Mouse (Mus musculus) kidney, postnatal 0 days (tissue): Measurements from ENCODE around the gene Faim2. TPM values are rescaled to one million over a fixed set of nuclear protein-coding genes. Genes with fewer than 3 reads are reported as not detected.

Experiments used
- ATAC-seq: fragments of 200-750 bp; cut with Nextera tagmentation; replicated peaks from 2 replicates; pipeline ENCODE4 v1.8.0; 2017; ENCODE audit warnings: low read depth, moderate number of reproducible peaks, moderate TSS enrichment, moderate library complexity; ENCODE audit not compliant: low FRiP score
- DNase-seq: peaks from one replicate; pipeline ENCODE4 v3.0.0-alpha.2; 2016; ENCODE audit warnings: low spot score
- H3K27ac ChIP-seq: fragments of 300-500 bp; sonication (generic); 2 replicates; pipeline ENCODE4 v1.5.1; 2014; ENCODE audit warnings: mild to moderate bottlenecking
- H3K27me3 ChIP-seq: fragments of 300-500 bp; sonication (generic); 2 replicates; pipeline ENCODE4 v1.6.1; 2014; ENCODE audit warnings: low read length, mixed read lengths; ENCODE audit not compliant: insufficient read depth
- H3K36me3 ChIP-seq: fragments of 300-500 bp; sonication (generic); 2 replicates; pipeline ENCODE4 v1.6.1; 2014; ENCODE audit warnings: low read length, mixed read lengths; ENCODE audit not compliant: insufficient read depth
- H3K4me1 ChIP-seq: fragments of 300-500 bp; sonication (generic); replicated peaks from 2 replicates; pipeline ENCODE4 v1.6.1; 2014; ENCODE audit warnings: antibody characterized with exemption, low read length, mixed read lengths; ENCODE audit not compliant: insufficient read depth
- H3K4me2 ChIP-seq: fragments of 300-500 bp; sonication (generic); 2 replicates; pipeline ENCODE4 v1.6.1; 2014; ENCODE audit warnings: mild to moderate bottlenecking, low read length, moderate library complexity, mixed read lengths
- H3K4me3 ChIP-seq: fragments of 300-500 bp; sonication (generic); replicated peaks from 2 replicates; pipeline ENCODE4 v1.5.1; 2014; ENCODE audit warnings: low read depth, low read length
- H3K9ac ChIP-seq: fragments of 300-500 bp; sonication (generic); 2 replicates; pipeline ENCODE4 v1.6.1; 2014; ENCODE audit warnings: low read depth, low read length
- H3K9me3 ChIP-seq: fragments of 300-500 bp; sonication (generic); replicated peaks from 2 replicates; pipeline ENCODE4 v1.6.1; 2016; ENCODE audit warnings: low read length, inconsistent platforms, mixed read lengths
- CTCF ChIP-seq: IDR thresholded peaks from 2 replicates; pipeline ENCODE4 v1.5.1; 2016; ENCODE audit warnings: antibody characterized with exemption, low read depth, mild to moderate bottlenecking, moderate library complexity
- WGBS: fragments of 180-500 bp; shearing (Covaris S2); extraction: QIAGEN DNeasy Blood & Tissue Kit; methylation state at CpG from one replicate; pipeline ENCODE4 v1.1.7; 2014; 5-methylcytosine and 5-hydroxymethylcytosine counted together
- polyA plus RNA-seq: library from polyadenylated mRNA; unstranded; fragments of >200 nt; fragmentation: Nextera tagmentation; extraction: Ambion mirVana; gene quantifications from 2 replicates; pipeline ENCODE4 v1.2.1, GENCODE M21; 2015

The Faim2 gene
- polyA plus RNA-seq, 1 experiment from 2014 or later, result 0.26 TPM

GRCm38 (mm10) chr15:99503256-99503655 is 24.7 kb downstream of the Faim2 start:
- Histone ChIP-seq H3K4me1 (peaks cover 20% of the 10 kb centered on the region), H3K9ac (no peak overlapping the region), H3K4me2 (no peak overlapping the region), H3K27ac (no peak overlapping the region; the same call in 1 of the 2 replicates), H3K9me3 (no peaks in the 10 kb centered on the region), H3K36me3 (no peaks in the 10 kb centered on the region), H3K27me3 (no peaks in the 10 kb centered on the region), H3K4me3 (no peak overlapping the region)
- ATAC-seq, result no peak
- DNase-seq, result no peak
- TF ChIP-seq CTCF, result no peak
- WGBS, result 57% methylated on average over 5 of the region's 5 CpGs

- Histone ChIP-seq H3K9me3 (no peaks in the 10 kb centered on the region), H3K4me1 (peaks cover 29% of the 10 kb centered on the region), H3K9ac (peak overlapping the region; percentile 9; the same call in 1 of the 2 replicates), H3K4me3 (no peak overlapping the region), H3K27me3 (no peaks in the 10 kb centered on the region), H3K36me3 (no peaks in the 10 kb centered on the region), H3K4me2 (no peak overlapping the region; the same call in 1 of the 2 replicates), H3K27ac (peak overlapping the region; percentile 73)
- ATAC-seq (no peak), DNase-seq (peak; percentile 66)
- WGBS, result 22% methylated on average over 12 of the region's 12 CpGs
- TF ChIP-seq CTCF, result no peak
These were observed 25.6 kb downstream of the Faim2 start for GRCm38 (mm10) chr15:99502311-99502831.

GRCm38 (mm10) chr15:99501292-99502260 is 26.4 kb downstream of the Faim2 start:
- H3K36me3 ChIP-seq, result no peaks in the 10 kb centered on the region
- H3K9ac ChIP-seq, result no peak overlapping the region
- H3K9me3 ChIP-seq, result no peaks in the 10 kb centered on the region
- H3K27me3 ChIP-seq, result no peaks in the 10 kb centered on the region
- no peak for TF ChIP-seq CTCF
- WGBS, result 45% methylated on average over 20 of the region's 20 CpGs
- peak overlapping the region; percentile 73 for H3K27ac ChIP-seq
- ATAC-seq (no peak), DNase-seq (peak; percentile 34)
- H3K4me2 ChIP-seq, result no peak overlapping the region
- H3K4me1 ChIP-seq, result peaks cover 30% of the 10 kb centered on the region
- no peak overlapping the region for H3K4me3 ChIP-seq

GRCm38 (mm10) chr15:99500320-99500719 is 27.6 kb downstream of the Faim2 start:
- Histone ChIP-seq H3K4me1 (peaks cover 25% of the 10 kb centered on the region), H3K9me3 (no peaks in the 10 kb centered on the region), H3K4me3 (no peak overlapping the region), H3K27ac (peak overlapping the region; percentile 31; the same call in 1 of the 2 replicates), H3K36me3 (no peaks in the 10 kb centered on the region), H3K27me3 (no peaks in the 10 kb centered on the region), H3K4me2 (no peak overlapping the region), H3K9ac (no peak overlapping the region)
- no peak for TF ChIP-seq CTCF
- 27% methylated on average over 5 of the region's 5 CpGs for WGBS
- no peak for ATAC-seq
- DNase-seq, result no peak

- no peaks in the 10 kb centered on the region for H3K36me3 ChIP-seq
- no peak overlapping the region for H3K4me2 ChIP-seq
- 45% methylated on average over 6 of the region's 6 CpGs for WGBS
- H3K9me3 ChIP-seq, result no peaks in the 10 kb centered on the region
- H3K27ac ChIP-seq, result peak overlapping the region; percentile 31; the same call in 1 of the 2 replicates
- no peak for TF ChIP-seq CTCF
- DNase-seq, result no peak
- H3K4me1 ChIP-seq, result peaks cover 25% of the 10 kb centered on the region
- H3K27me3 ChIP-seq, result no peaks in the 10 kb centered on the region
- ATAC-seq, result no peak
- no peak overlapping the region for H3K9ac ChIP-seq
- H3K4me3 ChIP-seq, result no peak overlapping the region
These were observed 28.2 kb downstream of the Faim2 start for GRCm38 (mm10) chr15:99499726-99500125.

- H3K36me3 ChIP-seq, result no peaks in the 10 kb centered on the region
- WGBS, result 45% methylated on average over 4 of the region's 4 CpGs
- ATAC-seq (peak; percentile 77), DNase-seq (no peak)
- no peaks in the 10 kb centered on the region for H3K9me3 ChIP-seq
- peak overlapping the region; percentile 70 for H3K27ac ChIP-seq
- H3K4me2 ChIP-seq, result no peak overlapping the region
- TF ChIP-seq CTCF, result no peak
- no peak overlapping the region for H3K4me3 ChIP-seq
- no peak overlapping the region for H3K9ac ChIP-seq
- peaks cover 25% of the 10 kb centered on the region for H3K4me1 ChIP-seq
- no peaks in the 10 kb centered on the region for H3K27me3 ChIP-seq
These were observed 29.2 kb downstream of the Faim2 start for GRCm38 (mm10) chr15:99498781-99499180.
